Mouse (Mus musculus) liver, embryonic 15.5 days (tissue): ENCODE data around the gene Slc8a1. TPM values are rescaled to one million over a fixed set of nuclear protein-coding genes. Genes with fewer than 3 reads are reported as not detected.

Experiments
- ATAC-seq: fragments of 200-750 bp; cut with Nextera tagmentation; 2 replicates; pipeline ENCODE4 v1.8.0; 2017; ENCODE audit warnings: moderate number of reproducible peaks, mild to moderate bottlenecking, moderate library complexity; ENCODE audit not compliant: insufficient read depth
- H3K27ac ChIP-seq: fragments of 300-500 bp; sonication (generic); replicated peaks from 2 replicates; pipeline ENCODE4 v1.5.1; 2015; ENCODE audit warnings: mild to moderate bottlenecking, inconsistent platforms
- H3K27me3 ChIP-seq: fragments of 300-500 bp; sonication (generic); 2 replicates; pipeline ENCODE4 v1.6.1; 2015; ENCODE audit warnings: mild to moderate bottlenecking, inconsistent platforms
- H3K36me3 ChIP-seq: fragments of 300-500 bp; sonication (generic); replicated peaks from 2 replicates; pipeline ENCODE4 v1.6.1; 2015; ENCODE audit warnings: moderate library complexity, mild to moderate bottlenecking, inconsistent platforms
- H3K4me1 ChIP-seq: fragments of 300-500 bp; sonication (generic); replicated peaks from 2 replicates; pipeline ENCODE4 v1.6.1; 2015; ENCODE audit warnings: inconsistent platforms
- H3K4me2 ChIP-seq: fragments of 300-500 bp; sonication (generic); 2 replicates; pipeline ENCODE4 v1.6.1; 2015; ENCODE audit warnings: moderate library complexity, mild to moderate bottlenecking, inconsistent platforms
- H3K4me3 ChIP-seq: fragments of 300-500 bp; sonication (generic); replicated peaks from 2 replicates; pipeline ENCODE4 v1.5.1; 2015; ENCODE audit warnings: mild to moderate bottlenecking, inconsistent platforms
- H3K9ac ChIP-seq: fragments of 300-500 bp; sonication (generic); 2 replicates; pipeline ENCODE4 v1.6.1; 2015; ENCODE audit warnings: moderate library complexity, mild to moderate bottlenecking, inconsistent platforms
- H3K9me3 ChIP-seq: fragments of 300-500 bp; sonication (generic); replicated peaks from 2 replicates; pipeline ENCODE4 v1.6.1; 2016; ENCODE audit warnings: inconsistent platforms
- WGBS: fragments of 180-500 bp; shearing (Covaris S2); methylation state at CpG from one replicate; pipeline ENCODE4 v1.1.7; 2015; ENCODE audit warnings: mixed read lengths; ENCODE audit not compliant: insufficient replicate concordance; 5-methylcytosine and 5-hydroxymethylcytosine counted together
- polyA plus RNA-seq: library from polyadenylated mRNA; unstranded; fragments of >200 nt; fragmentation: Nextera tagmentation; extraction: Ambion mirVana; gene quantifications from 2 replicates; pipeline ENCODE4 v1.2.1, GENCODE M21; 2015

Slc8a1 gene
- polyA plus RNA-seq, 1 experiment from 2014 or later: 0.54 TPM

DNA sequence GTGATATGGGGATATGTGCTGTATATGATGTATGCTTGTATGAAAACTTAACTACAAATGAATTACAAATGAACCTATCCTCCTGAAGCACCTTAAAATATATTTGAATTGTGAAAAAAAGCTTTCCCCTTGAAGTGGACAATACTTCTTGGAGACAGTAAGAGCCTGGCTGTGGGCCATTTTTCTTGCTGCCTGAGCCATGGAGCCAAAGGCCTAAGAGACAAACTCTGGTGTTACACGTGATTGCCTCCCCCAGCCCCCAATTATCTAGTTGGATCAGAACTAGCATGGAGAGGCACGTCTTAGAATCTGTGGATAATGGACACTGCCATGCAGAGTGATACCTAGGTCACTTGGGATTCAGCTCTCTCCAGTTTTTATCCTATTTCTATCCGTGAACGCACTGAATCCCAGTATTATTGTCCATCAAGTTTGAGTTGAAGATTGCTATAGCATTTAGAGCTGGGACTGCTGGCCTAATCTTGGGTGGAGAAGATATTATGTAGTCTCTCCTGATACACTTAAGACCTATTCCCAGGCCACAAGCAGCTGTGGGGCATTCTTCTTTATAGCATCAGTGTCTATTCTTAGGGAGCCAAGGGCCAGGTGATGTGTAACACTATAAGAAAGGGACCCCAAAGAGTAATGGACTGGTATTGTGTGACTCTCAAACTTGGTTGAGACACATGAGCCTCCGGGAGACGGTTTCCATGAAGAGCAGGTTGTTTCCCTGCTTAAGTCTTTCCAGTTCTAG lies 321.6 kb downstream of the Slc8a1 start:
- ATAC-seq: no peak
- Histone ChIP-seq H3K4me3 (no peak overlapping the region), H3K27ac (no peak overlapping the region), H3K27me3 (no peaks in the 10 kb centered on the region), H3K36me3 (no peaks in the 10 kb centered on the region), H3K4me1 (no peaks in the 10 kb centered on the region), H3K4me2 (no peak overlapping the region), H3K9ac (no peak overlapping the region), H3K9me3 (no peaks in the 10 kb centered on the region)
- 59% methylated on average over 6 of the region's 6 CpGs for WGBS

DNA sequence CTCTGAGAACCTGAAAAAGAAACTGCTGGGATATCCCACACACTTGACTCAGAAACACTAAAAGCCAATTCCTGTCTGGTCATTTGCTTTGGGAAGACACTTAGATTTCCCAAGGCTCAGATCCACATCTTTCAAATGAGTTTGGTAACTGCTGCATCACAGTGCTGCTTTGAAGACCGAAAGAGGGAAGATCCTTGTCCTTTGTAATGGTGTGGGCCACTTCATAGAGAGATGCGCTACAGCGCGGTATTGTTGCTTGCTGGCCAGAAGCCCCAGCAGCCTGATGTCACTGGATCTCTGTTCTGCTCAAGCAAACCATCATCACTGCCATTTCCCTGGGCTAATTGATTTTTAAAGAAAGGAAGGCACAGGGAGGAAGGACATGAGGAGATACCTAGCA lies 325.4 kb downstream of the Slc8a1 start:
- Histone ChIP-seq H3K4me1 (no peaks in the 10 kb centered on the region), H3K36me3 (no peaks in the 10 kb centered on the region), H3K9ac (no peak overlapping the region), H3K4me2 (no peak overlapping the region), H3K4me3 (no peak overlapping the region), H3K27ac (no peak overlapping the region), H3K27me3 (no peaks in the 10 kb centered on the region), H3K9me3 (no peaks in the 10 kb centered on the region)
- no peak for ATAC-seq
- 81% methylated on average over 4 of the region's 4 CpGs for WGBS

DNA sequence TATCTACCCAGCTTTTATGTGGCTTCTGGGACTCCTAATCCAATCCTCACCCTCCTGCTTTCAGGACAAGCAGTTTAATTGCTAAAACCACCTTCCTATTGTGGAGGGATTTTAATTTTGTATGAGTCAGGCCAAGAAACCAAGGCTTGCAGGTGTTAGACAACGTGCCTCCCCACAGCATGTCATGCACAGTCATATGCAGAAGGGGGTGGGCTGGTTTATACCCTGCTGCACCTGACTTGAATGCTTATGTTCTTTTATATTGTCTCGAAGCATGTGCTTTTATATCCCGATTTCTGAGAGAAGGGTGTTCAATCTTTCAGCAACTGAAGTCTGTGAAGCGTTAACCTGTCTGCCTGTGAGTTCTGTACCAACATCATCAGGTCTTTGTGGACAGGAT lies 334.0 kb downstream of the Slc8a1 start:
- ATAC-seq: no peak
- H3K9me3 ChIP-seq: no peaks in the 10 kb centered on the region
- H3K36me3 ChIP-seq: no peaks in the 10 kb centered on the region
- H3K9ac ChIP-seq: no peak overlapping the region
- WGBS: 62% methylated on average over 4 of the region's 4 CpGs
- H3K27ac ChIP-seq: no peak overlapping the region
- H3K4me1 ChIP-seq: no peaks in the 10 kb centered on the region
- H3K4me2 ChIP-seq: no peak overlapping the region
- H3K27me3 ChIP-seq: no peaks in the 10 kb centered on the region
- H3K4me3 ChIP-seq: no peak overlapping the region

DNA sequence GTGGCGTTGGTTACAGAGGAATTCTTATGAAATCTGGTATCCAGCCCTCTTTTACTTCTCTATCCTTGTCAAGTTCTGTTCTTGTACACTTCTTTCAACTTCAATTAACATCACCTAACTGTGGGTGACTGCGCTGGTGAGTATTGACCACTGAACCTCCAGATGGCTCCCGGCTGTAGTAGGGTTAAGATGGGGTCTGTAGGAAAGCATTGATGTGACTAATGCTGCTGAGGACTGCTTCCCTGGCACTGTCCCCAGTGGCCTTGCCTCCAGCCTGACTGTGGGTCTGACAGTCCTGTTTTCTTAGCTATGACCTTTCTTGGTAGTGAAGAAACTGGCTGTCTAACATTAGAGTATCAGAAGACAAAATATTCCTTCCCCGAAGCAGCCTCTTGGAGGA lies 335.1 kb downstream of the Slc8a1 start:
- H3K4me3 ChIP-seq: no peak overlapping the region
- WGBS: 61% methylated on average over 4 of the region's 4 CpGs
- no peaks in the 10 kb centered on the region for H3K9me3 ChIP-seq
- no peak overlapping the region for H3K4me2 ChIP-seq
- H3K27me3 ChIP-seq: no peaks in the 10 kb centered on the region
- H3K9ac ChIP-seq: no peak overlapping the region
- H3K4me1 ChIP-seq: no peaks in the 10 kb centered on the region
- H3K27ac ChIP-seq: no peak overlapping the region
- ATAC-seq: no peak
- H3K36me3 ChIP-seq: no peaks in the 10 kb centered on the region

DNA sequence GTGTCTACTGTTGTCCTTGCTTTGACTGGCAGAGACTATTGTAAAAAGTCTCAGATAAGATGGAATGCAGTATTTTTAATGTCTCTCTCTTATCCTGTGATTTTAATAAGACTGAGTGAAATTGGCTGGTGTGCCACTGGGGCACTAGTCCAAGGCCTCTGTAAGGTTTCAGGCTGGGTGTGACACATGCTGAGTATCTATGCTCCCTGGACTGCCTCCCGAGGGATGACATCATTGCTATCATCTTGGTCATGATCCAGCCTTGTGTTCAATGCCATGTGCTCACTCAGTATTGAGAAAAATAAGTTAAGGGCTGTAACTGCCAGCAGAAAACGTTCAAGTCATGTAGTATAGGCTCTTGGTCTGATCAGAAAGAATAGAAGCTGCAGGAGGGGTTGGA lies 335.5 kb downstream of the Slc8a1 start:
- 37% methylated on average over 2 of the region's 2 CpGs for WGBS
- H3K36me3 ChIP-seq: no peaks in the 10 kb centered on the region
- no peaks in the 10 kb centered on the region for H3K27me3 ChIP-seq
- no peak for ATAC-seq
- H3K4me1 ChIP-seq: no peaks in the 10 kb centered on the region
- no peak overlapping the region for H3K4me2 ChIP-seq
- no peak overlapping the region for H3K9ac ChIP-seq
- H3K4me3 ChIP-seq: no peak overlapping the region
- H3K27ac ChIP-seq: no peak overlapping the region
- H3K9me3 ChIP-seq: no peaks in the 10 kb centered on the region

DNA sequence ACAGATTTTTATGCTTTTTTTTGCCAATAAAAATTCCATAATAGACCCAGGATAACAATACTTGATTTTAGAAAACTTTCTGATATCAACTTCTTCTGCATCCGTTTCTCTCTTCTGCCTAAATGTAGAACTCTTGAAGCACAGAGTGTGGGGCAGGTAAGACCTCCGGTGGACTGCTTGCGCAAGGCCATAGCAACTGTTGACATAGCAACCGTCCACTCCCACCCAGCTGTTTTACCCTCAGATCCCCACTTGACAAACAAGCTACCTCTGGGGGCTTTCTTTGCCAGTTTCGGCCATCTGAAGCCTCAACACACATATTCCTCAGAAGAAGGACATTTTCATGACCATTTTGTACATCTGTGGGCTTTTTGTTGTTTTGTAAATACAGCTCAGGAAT lies 337.8 kb downstream of the Slc8a1 start:
- H3K9ac ChIP-seq: no peak overlapping the region
- no peak overlapping the region for H3K4me2 ChIP-seq
- H3K27ac ChIP-seq: no peak overlapping the region
- no peaks in the 10 kb centered on the region for H3K36me3 ChIP-seq
- no peaks in the 10 kb centered on the region for H3K27me3 ChIP-seq
- no peaks in the 10 kb centered on the region for H3K9me3 ChIP-seq
- 55% methylated on average over 5 of the region's 5 CpGs for WGBS
- no peak for ATAC-seq
- no peak overlapping the region for H3K4me3 ChIP-seq
- no peaks in the 10 kb centered on the region for H3K4me1 ChIP-seq

DNA sequence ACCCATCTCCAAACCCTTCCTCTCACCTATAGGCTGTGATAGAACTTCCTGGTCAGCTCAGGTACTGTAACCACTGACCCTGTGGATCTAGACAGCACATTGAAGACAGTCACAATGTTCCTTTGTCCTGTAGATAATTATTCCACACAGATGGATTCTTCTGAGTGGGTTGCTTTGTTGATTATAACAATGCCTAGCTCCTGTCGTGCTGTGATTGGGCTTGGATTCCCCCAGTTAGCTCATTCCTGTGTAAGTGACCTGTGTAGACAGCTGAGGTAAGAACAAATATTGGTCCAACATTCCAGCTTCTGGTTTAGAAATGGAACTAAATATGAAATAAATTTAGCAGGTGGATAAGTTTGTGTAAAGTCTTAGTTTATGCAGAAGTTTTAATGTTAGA lies 340.7 kb downstream of the Slc8a1 start:
- 50% methylated on average over 1 of the region's 1 CpGs for WGBS

DNA sequence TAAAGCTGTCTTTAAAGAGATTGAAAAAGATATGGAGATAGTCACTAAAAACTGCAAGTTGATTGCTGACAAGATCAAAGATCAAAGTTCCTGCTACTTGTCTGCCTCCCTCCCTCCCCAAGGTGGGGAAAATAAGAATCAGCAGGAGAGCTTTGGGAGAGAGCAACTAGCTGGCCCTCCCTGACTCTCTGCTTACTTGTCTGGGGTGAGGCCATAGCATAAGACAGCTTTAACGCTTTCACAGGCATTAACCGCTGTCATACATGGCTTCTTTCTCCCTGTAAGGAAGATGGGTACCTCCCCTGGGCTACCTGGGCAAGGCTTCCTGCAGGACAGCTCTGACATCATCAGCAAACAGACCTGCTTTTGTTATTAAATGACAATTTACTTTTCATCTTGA lies 344.1 kb downstream of the Slc8a1 start:
- no peaks in the 10 kb centered on the region for H3K27me3 ChIP-seq

More for the DNA sequence above, 340.7 kb downstream of the Slc8a1 start:
- no peaks in the 10 kb centered on the region for H3K9me3 ChIP-seq
- no peaks in the 10 kb centered on the region for H3K36me3 ChIP-seq
- ATAC-seq: no peak
- no peaks in the 10 kb centered on the region for H3K27me3 ChIP-seq
- H3K4me2 ChIP-seq: no peak overlapping the region
- H3K4me3 ChIP-seq: no peak overlapping the region
- no peaks in the 10 kb centered on the region for H3K4me1 ChIP-seq
- H3K27ac ChIP-seq: no peak overlapping the region
- H3K9ac ChIP-seq: no peak overlapping the region

DNA sequence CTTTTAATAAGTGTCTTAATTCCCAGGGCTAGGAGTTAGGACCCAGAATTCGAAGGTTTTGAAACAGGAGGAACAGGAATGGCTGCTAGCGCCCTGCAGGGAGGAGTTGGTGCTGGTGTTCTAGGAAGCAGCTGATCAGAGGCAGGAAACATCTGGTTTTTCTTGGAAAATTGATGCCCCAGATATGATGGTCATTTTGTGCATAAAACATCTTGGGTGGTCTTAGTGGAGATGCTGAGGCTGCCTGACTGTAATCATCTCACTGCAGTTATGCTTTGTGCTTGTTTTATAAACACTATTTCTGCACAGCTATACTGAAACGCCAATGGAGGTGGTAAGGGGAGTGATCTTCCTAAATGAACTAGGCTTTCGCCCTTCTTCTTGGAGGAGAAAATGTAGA lies 345.1 kb downstream of the Slc8a1 start:
- Histone ChIP-seq H3K27me3 (no peaks in the 10 kb centered on the region), H3K4me3 (no peak overlapping the region), H3K4me1 (no peaks in the 10 kb centered on the region), H3K9me3 (no peaks in the 10 kb centered on the region), H3K9ac (no peak overlapping the region), H3K4me2 (no peak overlapping the region), H3K27ac (no peak overlapping the region), H3K36me3 (no peaks in the 10 kb centered on the region)
- 47% methylated on average over 4 of the region's 4 CpGs for WGBS
- no peak for ATAC-seq

More for the DNA sequence above, 344.1 kb downstream of the Slc8a1 start:
- H3K9me3 ChIP-seq: no peaks in the 10 kb centered on the region
- no peak overlapping the region for H3K4me2 ChIP-seq
- H3K9ac ChIP-seq: no peak overlapping the region
- WGBS: 69% methylated on average over 2 of the region's 2 CpGs
- ATAC-seq: no peak
- H3K4me1 ChIP-seq: no peaks in the 10 kb centered on the region
- no peaks in the 10 kb centered on the region for H3K36me3 ChIP-seq
- no peak overlapping the region for H3K4me3 ChIP-seq
- H3K27ac ChIP-seq: no peak overlapping the region

DNA sequence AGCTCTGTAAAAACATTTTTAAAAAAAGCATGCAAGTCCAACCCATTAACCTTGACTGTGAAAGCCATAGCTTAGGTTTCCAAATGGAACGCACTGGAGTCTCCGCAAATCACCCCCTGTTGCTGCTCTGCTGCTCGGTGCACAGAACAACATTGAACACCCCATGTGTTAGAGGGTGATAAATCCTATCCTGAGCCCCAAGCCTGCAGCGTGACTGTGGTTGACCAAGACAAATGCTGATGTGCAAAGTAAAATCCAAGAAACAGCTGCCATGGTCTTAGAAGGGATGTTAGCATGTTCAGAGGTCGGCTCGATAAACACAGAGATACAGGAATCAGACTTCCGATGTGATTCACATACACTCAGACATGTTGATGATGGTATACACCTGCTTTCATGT lies 346.7 kb downstream of the Slc8a1 start:
- Histone ChIP-seq H3K36me3 (no peaks in the 10 kb centered on the region), H3K27me3 (no peaks in the 10 kb centered on the region), H3K4me3 (no peak overlapping the region), H3K4me1 (no peaks in the 10 kb centered on the region), H3K27ac (no peak overlapping the region), H3K4me2 (no peak overlapping the region), H3K9ac (no peak overlapping the region), H3K9me3 (no peaks in the 10 kb centered on the region)
- no peak for ATAC-seq
- 76% methylated on average over 7 of the region's 7 CpGs for WGBS

DNA sequence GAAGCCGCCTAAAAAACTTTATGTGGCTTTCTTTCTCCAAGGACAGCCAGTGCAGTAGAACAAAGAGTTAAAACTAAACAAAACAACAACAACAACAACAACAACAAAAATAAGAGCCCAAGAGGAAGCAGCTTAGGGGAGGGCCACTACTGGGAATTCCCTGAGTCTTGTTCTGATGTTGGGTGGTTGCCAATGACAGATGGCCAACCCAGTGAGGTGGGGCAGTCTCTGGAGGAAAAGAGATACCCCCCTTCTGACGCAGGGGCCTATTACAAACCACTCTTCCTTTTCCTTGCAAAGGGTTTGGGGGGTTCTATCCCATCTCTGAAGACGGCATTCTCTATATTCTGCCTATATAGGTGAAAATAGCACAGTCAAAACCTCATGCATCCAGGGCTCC lies 347.4 kb downstream of the Slc8a1 start:
- no peak for ATAC-seq
- Histone ChIP-seq H3K9ac (no peak overlapping the region), H3K27me3 (no peaks in the 10 kb centered on the region), H3K36me3 (no peaks in the 10 kb centered on the region), H3K9me3 (no peaks in the 10 kb centered on the region), H3K4me3 (no peak overlapping the region), H3K4me2 (no peak overlapping the region), H3K4me1 (no peaks in the 10 kb centered on the region), H3K27ac (no peak overlapping the region)
- WGBS: 56% methylated on average over 3 of the region's 3 CpGs

DNA sequence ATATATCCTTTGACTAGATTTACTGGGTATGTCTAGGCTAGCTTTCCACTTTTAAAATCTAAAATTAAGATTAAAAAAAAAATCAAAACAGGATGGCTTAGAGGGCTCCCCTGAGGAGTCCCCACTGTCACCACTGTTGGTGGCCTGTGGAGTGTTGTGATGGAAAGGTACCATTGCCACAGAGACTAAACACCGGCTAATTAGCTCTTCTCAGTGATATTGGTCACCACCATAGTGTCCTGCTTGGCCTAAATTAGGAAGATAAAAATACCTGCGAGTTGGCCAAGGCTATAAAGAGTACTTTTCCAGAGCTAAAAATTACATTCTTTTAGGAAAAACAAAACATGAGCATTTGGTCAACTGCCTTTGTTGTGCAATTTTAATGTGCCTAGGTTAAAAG lies 352.1 kb downstream of the Slc8a1 start:
- Histone ChIP-seq H3K4me2 (no peak overlapping the region), H3K9me3 (no peaks in the 10 kb centered on the region), H3K27me3 (no peaks in the 10 kb centered on the region), H3K36me3 (no peaks in the 10 kb centered on the region), H3K9ac (no peak overlapping the region), H3K4me3 (no peak overlapping the region), H3K27ac (no peak overlapping the region), H3K4me1 (no peaks in the 10 kb centered on the region)
- ATAC-seq: no peak
- WGBS: 51% methylated on average over 2 of the region's 2 CpGs
